Mouse (Mus musculus) mouse embryonic stem cell (cell line): ENCODE measurements at regions not wholly inside any gene's neighbourhood (a gene's known extent, or its start where the extent isn't known, plus 50 kb on each side); places are given as distances from the start of the nearest gene placed in this dataset.
"Not testable (repeated sequence)": the region's sequence is repeated elsewhere in the genome, so short reads cannot be mapped to it uniquely, and the experiment has no call there.

ENCODE experiments used
- in situ Hi-C, 2 experiments: fragments of 300-500 bp; cut with MboI; formaldehyde crosslinking; loops; 1 replicate in 1 of 2; 3 replicates in 1 of 2; pipeline ENCODE4 v1.14.3; 2019 to 2020; ENCODE audit warnings: low sequenced_read_pairs in 2 of 2, low pct_unique_long_range_greater_than_20kb in 1 of 2, mixed read lengths in 1 of 2; ENCODE audit not compliant: unreplicated experiment in 1 of 2

DNA sequence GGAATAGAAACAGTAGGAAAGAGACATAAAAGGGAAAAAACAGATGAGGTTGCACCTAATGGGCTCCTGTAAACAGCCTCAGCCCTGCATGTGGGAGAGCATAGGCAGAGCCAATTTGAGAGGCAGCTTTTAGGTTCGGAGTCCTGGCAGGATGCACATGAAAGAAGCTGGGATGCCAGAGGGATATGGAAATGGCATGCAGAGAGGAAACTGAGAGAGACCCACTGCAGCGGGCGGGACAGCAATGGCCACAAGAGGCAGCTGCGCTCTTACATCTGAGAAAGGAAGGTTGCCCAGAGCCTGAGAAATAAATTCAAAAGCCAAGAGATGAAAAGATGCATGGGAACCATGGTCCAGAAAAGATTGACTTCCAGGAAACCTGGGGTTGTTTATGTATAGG, 340.5 kb upstream of the Kdm8 start:
- in situ Hi-C loops: no loop called here

DNA sequence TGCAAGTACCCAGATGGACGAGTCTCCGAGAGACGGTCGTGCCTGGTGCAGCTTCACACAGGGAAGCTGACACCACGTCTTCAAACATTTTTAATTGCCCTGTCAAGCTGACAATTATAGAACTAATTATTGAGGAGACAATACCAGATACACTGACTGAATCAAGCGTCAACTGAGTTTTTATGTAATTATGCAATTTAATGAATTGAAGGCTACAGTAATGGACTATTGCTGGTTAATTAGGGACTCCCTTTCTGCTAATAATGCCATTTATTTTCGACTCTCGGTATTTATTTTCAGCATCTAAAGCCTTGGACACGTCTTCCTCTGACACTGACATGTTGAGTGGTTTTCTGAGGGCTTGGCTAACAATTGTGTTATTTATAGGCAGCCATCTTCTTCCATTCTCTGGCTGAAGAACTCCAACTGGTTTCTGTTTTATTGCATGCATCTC, 331.6 kb upstream of the Kdm8 start:
- in situ Hi-C loops: no loop called here

GRCm38 (mm10) chr7:125115322-125115996, 329.0 kb upstream of the Kdm8 start:
- in situ Hi-C loops: no loop called here

DNA sequence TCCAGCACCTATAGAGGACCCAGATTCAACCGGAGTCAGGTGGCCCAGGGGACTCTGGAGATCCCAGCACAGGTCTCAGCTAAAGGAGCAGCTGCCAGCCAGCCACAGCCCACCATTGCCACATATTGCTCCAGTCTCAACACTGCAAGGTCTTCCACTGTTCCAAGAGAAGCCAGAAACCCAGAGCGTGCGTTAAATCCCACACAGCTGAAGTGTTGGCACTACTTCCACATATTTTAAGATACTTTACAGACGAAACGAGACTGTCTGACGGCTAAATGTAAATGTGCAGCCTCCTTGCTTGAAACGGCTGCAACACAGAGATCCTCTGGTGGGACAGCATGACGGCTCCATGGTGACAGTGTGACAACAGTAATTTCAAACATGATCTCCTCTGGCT, 327.3 kb upstream of the Kdm8 start:
- in situ Hi-C loops: no loop called here

GRCm38 (mm10) chr7:125129187-125129586, 315.3 kb upstream of the Kdm8 start:
- in situ Hi-C loops: no loop called here

DNA sequence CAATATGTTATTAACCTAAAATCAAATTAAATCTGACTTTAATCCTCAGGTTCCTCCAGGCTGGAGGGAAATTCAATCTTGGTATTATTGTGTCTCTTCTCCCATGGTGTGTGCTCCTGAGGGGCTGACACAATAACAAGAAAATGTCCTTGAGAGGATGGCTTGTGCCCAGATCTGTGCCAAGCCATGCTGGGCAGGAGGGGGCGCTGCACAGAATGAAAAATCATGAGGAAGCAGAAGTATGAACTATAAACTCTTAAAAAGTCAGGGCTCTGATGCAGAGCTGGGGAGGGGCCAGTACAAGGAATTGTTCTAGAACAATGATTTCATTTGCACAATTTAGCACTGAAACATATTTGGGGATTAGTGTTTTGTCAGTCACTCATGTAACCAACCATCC, 312.5 kb upstream of the Kdm8 start:
- in situ Hi-C loops: no loop called here

- in situ Hi-C loops: no loop called here
Observed at GRCm38 (mm10) chr7:125138607-125139006, 305.9 kb upstream of the Kdm8 start.

GRCm38 (mm10) chr7:125139196-125139595, 305.3 kb upstream of the Kdm8 start:
- in situ Hi-C loops: no loop called here

- in situ Hi-C loops: no loop called here
Observed at GRCm38 (mm10) chr7:125140854-125141253, 303.6 kb upstream of the Kdm8 start.

DNA sequence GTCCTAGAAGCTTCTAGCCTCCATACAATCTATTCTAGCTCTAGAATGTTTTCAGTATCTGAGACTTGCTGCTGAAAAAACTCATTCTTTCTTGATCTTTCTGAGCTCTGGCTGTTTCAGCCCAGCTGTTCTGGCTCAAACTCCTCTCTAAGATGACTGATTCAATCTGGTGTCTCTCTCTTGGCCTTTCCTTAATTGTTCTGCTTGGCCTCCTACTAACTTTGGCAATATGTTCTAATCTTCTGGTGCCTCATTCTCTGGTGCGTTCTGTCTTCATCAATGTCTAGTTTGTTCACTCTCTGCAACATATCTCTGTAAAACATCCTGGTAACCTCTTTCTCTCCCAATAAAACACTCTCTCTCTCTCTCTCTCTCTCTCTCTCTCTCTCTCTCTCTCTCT, 302.6 kb upstream of the Kdm8 start:
- in situ Hi-C loops: no loop called here

DNA sequence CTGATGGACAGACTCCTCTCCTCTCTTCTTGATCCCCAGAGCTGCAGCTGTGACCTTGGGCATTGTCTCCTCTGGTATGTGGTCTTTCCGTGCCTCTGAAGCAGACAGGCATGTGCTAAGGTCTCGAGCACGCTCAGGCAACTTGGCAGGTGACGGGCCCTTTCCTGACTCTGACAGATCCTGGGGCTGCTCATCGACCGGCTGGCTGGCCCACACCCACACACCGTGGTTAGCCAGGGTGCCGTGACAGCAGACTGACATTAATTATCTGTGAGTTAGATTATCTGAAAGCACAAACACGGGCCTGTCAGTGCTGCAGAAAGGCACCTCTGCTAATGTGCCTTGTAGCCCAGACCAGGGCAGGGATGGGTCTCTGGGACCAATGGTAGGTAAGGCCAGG, 298.5 kb upstream of the Kdm8 start:
- in situ Hi-C loops: no loop called here

DNA sequence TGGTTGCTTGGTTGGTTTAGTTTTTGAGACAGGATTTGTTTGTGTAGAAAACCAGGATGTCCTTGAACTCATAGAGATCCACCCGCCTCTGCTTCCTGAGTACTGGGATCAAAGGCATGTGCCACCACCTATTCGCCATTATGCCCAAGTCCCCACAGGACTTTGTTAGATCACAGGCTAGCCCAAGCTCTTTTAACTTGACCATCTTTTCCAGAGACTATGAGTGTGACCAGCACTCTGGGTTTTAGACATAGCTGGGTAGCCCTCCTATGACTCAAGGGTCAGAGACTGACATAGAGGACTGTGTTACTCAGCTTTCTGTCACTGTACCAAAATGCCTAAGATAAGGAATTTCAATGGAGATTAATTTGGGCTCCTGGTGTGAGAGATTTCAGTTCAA, 295.3 kb upstream of the Kdm8 start:
- in situ Hi-C loops: no loop called here

- in situ Hi-C loops: no loop called here
Observed at GRCm38 (mm10) chr7:125149740-125150139, 294.7 kb upstream of the Kdm8 start.

DNA sequence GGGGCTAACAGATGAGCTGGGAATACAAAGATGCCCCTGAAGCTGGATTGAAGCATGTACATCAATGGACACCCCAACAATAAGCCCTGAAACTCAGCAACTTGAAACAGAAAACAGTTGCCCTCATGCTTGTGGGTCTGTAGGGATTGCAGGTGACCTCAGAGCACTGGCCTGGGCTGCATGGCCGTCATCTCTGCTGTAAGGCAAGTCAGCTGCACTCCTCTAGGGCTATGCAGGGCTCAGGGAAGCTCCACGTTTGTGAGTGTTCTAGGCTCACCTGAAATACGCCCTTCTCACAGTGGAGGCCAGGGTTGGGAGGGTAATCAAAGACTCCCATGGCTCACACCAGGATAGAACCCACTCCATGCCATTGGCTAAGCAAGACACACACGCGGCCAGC, 292.2 kb upstream of the Kdm8 start:
- in situ Hi-C loops: no loop called here

DNA sequence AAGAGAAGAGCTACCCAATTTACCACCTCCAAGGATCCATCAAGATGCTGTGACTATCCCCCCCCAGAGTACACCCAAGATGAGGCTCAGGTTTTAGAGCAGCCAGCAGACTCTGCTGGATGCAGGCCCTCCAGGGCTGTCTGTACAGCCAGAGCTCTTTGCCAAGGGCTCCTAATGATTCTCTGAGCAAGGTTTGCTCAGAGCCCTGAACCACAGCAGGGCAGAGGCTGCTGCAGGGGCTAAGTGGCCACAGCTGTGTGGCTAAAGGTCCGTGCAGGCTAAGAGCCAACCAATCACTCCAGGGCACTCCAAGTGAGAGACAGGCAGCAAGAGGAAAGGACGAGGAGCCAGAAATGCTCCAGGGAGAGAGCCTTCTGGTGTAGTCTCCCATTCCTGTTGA, 289.2 kb upstream of the Kdm8 start:
- in situ Hi-C loops: no loop called here

GRCm38 (mm10) chr7:125166881-125167351, 277.6 kb upstream of the Kdm8 start:
- in situ Hi-C loops: no loop called here

DNA sequence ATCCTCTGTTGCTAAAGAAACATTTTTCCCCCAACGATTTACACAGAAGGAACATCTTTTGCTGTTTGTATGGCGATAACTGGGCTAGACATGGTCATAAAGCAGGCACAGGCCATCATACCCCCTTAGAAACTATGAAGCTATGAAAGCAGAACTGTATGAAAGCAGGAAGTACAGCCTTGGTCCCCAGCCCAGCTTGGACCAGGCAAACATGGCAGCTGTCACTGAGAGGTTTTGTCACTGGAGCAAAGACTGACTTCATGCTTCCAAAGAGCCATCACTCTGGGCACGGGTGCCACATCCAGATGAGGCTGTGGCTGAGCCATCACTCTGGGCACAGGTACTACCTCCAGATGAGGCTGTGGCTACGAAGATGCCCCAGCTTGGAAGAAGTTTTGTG, 276.8 kb upstream of the Kdm8 start:
- in situ Hi-C loops: no loop called here

- in situ Hi-C loops: no loop called here
Observed at GRCm38 (mm10) chr7:125181548-125181947, 262.9 kb upstream of the Kdm8 start.

- in situ Hi-C loops: no loop called here
Observed at GRCm38 (mm10) chr7:125182266-125182665, 262.2 kb upstream of the Kdm8 start.

GRCm38 (mm10) chr7:125183011-125183410, 261.5 kb upstream of the Kdm8 start:
- in situ Hi-C loops: not testable (repeated sequence)
